Mouse (Mus musculus): ENCODE results near the gene Pik3r6.

Gene Pik3r6

DNA sequence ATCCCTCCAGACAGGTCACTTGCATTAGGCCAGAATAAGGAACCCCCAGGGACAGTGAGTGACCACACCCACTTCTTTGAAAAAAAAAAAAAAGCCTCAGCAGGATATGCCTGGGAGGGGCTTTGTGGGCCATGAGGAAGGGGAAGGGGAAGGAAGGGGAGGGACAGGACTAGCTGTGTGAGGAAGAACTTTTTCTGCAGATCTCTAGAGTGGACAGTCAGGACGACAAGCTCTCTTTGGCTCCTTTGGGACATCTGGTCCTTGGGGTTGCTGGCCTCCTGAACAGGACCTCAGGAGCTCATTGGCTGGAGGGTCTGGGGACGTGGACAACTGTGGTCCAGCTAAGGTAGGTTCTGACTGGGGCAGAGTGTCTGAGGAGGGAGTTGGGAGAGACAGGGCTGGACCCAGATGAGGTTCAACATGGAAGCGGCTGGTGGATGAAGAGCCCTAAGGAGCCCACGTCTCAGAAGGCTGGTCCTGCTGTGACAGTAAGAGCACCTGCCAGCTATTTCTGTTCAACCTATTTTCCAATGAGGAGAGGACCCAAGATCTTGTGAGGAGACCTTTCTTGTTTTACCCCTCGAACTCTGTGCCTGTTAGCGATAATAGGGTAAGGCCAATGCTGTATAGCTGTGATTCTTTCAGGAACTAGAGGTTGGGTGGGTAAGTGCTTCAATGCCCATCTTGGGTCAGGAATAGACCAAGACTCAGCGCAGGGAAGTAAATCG is at the start of gene Pik3r6:
Pik3r6 (plus strand) TSS at position 118 of the 728 bp plus-strand sequence.
- DNase-seq = no peak

DNA sequence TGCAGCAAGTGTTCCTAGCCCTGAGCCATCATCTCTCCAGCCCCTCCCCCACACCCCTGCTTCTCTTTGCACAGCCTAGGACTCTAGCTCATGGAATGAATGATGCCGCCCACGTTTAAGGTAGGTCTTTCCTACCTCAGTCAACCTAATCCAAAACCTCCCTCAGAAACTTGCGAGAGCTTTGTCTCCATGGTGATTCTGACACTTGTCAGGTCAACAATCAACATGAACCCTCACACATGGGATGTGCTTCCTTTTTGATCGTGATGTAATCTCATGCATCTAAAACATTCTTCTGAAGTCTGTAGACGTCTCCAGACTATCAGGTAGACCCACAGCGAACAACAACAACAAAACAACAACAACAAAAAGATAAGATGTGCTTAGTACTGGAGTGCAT is 49.5 kb upstream of the Pik3r6 start:
- no peak for DNase-seq

DNA sequence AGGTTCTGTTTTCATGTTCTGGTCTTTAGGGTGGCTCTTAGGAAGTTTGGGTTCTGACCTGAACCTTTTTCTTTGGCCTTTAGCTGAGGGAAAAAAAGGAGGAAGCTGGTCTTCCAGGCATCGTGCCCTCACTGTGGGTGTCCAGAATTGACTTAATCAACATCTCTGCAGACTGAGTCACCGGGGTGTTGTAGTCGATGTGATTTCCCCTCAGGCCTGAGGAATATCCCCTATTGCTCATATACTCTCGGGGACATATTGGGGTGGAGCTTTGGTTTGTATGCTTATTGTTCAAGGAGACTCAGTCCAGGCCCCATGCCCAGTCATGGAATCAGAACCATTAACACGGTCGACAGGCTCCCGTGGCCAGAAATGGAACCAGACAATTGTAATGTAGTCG is 44.7 kb upstream of the Pik3r6 start:
- DNase-seq = no peak

DNA sequence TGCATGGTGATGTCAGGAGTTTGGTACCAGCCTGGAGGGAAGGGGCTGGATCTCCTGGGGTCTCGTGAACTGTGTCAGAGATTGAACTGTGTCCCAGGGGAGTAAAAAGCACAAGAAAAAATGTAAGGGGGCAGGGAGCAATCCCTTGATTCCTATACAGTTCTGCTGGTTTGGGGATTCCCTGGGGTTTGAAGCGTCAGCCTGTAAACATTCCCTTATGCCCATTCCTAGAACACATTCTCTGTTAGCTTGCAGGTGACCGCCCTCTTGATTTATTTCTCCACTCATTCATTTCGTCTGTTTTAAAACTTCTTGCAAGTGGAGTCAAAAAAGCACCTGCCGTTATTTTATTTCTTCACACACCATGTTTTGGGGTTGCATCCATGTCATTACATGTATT is 43.8 kb upstream of the Pik3r6 start:
- no peak for DNase-seq

DNA sequence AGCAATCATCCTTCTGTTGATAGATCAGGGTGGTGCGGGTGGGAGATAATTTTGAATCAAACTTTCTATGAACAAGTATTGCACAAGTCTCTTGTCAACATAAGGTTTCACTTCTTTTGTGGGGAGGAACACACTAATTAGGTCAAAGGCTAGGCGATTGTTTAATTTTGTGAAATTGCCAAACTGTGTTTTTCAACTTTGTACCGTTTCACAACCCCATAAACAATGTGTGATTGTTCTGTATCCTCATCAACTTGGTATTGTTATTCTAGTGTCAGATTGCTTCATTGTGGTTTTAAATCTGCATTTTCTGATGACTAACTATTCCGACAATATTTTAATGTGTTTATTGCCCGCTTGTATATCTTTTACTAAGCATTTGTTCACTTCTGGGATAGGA is 43.3 kb upstream of the Pik3r6 start:
- DNase-seq = no peak

DNA sequence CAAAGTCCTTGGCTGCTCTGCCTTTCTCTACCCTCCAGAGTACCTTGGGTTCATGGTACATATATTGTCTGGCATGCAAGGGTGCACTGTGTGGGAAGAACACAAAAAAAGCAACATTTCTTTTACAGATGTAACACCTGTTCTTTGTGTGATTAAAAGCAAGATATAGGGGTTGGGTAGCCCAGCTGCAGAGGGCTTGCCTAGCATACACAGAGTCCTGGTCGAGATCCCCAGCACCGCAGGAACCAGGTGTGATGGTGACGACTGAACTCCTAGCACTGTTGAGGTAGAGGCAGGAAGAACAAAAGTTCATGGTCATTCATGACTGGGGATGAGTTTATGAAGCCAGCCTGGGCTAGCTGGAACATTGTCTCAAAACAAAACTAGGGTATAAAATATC is 40.1 kb upstream of the Pik3r6 start:
- no peak for DNase-seq

DNA sequence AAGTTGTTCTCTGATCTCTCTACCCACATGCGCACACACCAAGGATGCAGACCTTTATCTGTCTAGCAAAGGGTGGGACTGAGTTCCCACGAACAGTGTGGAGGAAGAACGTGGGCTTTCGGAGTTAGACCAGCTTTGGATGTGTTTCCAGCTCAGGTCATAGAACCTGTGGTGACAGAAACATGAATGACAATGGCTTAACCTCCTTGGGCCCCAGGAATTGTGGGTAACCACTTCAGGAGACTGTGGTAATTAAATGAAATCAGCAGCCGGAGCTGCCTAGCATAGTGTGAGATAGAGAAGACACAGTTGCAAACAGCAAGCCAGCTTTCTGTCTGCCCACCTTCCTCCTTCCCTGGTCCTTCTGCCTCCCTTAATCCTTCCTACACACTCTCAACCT is 38.6 kb upstream of the Pik3r6 start:
- no peak for DNase-seq

DNA sequence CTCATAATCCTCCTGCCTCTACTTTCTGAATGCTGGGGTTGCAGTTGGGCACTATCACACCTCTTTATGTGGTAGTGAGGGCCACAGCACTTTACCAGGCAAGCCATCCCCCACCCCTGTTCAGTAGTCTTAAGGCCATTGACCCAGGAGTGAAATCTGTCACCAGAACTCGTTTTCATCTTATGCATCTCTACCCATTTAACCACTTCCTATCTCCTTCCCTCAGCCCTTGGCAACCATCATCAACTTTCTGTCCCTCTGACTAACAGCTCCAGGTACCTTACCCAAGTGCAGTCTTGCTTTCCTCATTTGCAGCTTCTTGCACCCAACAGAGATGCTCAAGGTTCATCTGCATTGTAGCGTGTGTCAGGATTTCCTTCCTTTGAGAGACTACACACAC is 37.7 kb upstream of the Pik3r6 start:
- DNase-seq = no peak

DNA sequence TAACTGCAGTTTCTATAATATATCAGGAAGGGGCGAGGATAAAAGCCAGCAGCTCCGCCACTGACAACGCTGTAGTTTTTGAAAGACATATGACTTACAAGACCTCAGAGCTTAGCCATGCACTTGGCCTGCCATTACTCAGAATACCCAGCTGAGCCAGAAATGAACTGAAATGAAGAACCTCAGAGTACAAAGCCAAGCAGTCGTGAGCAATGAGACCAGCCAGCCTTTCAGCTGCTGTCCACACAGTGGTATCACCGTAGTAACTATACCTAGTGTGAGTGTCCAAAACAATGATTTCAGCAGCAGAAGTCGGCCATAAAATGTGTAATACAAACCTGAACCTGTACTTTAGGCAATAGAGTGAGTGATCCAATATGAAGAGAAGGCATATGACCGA is 35.4 kb upstream of the Pik3r6 start:
- no peak for DNase-seq

DNA sequence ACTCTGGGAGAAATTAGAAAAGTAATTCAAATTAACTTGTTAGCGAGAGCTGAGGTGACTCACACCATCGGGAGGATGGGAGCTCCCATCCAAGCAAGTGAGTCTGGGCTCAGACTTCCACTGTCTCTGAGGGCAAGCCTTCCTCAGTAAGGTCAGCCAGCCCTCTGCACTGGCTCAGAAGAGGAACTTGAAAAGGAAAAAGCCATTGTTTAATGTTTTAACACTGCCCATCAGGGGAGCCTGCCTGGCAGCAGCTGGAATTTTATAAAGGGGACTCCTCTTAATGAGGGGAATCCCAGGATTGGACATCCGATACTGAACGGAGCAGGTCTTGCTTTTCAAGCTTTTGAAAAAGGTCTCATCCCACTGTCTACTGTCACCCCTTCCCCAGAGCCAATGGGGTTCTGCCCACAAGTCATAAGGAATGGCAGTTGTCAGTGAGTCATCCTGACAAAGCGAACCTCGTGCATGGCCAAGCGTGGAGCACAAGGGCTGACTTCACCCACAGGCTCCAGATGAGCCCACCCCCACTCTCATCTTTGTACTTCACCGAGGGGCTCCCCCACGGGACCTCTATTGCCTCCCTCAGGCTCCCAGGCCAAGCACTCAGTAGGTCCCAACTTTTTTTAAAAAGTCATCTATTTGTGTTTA is 34.7 kb upstream of the Pik3r6 start:
- DNase-seq = no peak

DNA sequence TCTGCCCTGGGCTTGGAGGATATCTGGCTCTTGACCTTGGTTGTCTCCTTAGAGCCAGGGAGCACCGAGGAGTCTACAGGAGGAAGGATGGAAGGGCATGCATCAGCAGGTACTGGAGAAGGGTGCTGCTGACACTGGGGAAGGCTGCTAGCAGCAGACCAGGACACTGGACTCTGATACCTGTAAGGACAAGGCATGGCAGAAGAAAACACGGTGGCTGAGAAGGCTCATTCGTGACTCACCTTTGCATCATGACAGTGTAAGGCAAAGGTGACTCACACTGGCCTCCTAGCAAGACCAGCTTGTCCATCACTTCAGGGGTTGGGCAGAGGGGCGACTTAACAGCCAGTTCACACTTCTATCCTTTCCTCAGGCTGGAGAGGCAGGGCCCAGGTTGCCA is 33.9 kb upstream of the Pik3r6 start:
- no peak for DNase-seq

DNA sequence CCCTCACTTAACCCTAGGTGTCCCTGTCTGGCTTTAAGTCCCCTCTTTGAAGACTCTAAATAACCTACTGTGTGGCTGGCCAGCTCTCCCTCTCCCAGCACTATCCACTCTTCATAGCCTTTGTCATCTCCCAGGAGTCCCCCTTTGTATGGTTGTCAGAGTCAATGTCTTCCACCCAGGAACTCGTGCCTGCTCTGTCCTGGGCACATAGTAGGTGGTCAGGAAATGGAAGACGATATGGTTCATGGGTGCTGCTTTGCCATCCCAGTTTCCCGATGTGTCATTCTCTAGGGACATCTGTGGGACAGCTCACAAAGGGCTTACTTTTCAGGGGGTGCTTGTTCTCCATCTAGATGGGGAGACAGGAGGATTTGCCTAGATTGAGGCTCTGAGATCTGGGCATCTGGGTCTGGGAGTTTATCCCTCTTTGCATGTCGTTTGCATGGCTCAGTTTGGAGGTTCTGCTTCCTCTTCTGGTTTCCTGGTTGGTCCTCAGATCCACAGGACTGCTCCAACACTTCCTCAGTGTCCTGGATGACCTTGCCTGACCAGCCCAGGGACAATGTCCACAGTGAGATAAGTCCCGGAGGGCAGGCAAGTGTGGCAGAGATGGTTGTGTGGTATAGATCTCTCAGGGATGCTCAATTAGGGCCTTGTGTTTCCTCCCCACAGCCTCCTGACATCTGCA is 30.5 kb upstream of the Pik3r6 start:
- no peak for DNase-seq

DNA sequence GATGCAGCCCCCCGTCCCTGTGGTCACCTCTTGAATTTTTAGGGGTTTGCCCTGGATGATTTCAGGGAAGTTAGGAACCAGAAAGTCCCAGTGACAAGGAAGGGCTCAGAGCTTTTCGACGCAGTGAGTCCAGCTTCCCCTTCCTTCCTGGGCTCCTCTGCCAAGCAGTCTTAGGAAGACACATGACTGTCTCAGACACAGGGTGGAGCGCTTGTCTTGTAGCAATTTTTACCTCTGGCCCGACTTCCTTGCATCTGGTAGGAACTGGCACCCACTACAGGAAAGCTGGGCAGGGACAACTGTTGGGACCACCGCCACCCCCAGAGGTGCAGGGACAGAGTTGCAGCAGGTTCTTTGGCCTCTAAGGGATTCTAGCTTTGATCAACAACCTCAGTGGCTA is 28.2 kb upstream of the Pik3r6 start:
- DNase-seq = no peak

DNA sequence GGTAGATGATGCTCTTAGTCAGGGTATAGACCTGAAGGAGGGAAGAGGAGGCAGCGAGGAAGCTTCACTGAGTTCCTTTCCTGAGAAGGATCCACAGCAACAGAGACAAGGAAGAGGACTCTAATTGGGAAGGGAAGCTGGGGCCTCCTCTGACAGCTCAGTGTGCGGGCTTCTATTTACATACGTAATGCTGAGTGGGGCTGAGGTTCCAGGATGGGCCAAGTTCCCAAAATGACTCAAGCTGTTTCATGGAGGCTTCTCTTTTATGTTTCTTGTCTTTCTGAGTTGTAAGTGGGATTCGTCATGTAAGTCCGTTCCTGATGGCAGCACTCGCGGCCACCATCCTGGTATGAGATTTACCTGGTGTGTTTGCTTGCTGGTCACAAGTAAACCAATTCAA is 27.1 kb upstream of the Pik3r6 start:
- no peak for DNase-seq

DNA sequence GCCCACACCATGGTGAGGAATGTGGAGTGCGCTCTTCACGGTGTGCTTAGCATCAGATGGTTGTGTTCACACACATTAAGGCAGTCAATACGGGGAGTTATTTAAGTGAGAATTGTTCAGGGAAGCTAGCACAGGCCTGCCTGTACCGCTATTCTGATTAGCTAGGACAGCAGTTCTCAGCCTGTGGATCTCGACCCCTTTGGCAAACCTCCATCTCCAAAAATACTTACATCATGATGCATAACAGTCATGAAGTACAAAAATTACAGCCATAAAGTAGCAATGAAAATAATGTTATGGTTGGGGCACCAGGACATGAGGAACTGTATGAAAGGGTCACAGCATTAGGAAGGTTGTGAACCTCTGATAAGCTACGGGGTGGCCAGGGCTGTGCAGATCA is 25.2 kb upstream of the Pik3r6 start:
- no peak for DNase-seq

DNA sequence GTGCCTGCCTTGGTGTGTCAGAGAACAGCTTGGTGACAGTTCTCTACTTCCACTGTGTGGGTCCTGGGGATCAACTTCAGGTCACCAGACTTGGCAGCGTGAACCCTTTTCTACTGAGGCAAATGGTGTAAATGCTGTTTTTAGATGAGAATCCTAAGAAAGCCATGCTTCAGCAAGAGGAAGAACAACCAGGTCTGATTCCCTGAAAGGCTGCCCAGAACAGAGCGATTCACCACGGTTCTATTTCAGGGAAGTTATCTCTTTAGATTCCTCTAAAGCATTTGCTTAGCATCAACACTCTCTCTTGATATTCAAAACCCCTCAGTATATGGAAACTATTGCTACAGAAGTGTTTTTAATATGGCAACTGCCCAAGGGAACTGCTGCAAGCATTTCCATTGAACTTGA is 24.2 kb upstream of the Pik3r6 start:
- no peak for DNase-seq

DNA sequence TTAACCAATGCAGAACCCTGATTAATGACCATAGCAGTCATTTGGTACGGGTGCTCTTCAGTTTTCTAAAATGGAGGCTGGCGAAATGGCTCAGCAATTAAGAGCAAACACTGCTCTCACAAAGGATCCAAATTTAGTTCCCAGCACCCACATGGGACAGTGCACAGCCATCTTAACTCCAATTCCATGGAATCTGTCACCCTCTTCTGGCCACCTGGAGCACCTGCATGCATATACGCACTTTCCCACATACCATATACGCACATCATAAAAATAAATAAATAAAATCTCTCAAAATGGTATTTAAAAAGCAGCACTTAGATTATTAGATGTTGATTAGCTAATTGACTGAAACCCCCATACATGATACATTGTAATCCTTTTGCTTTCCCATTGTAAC is 22.2 kb upstream of the Pik3r6 start:
- DNase-seq = no peak

DNA sequence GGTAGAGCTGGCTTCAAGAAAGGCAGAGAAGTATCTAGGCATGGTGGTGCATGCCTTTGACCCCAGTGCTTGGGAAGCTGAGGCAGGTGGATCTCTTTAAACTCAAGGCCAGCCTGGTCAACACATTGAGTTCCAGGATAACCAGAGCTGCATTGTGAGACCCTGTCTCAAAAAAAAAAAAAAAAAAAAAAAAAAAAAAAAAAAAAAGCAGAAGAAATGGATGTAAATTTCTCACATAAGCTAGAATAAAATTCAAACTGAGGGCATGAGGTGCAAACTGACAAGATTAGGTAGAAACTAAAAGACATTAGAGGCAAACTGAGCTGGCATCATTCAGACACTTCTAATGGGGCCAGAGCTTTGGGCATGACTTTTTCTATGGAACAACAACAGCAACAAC is 20.8 kb upstream of the Pik3r6 start:
- no peak for DNase-seq

DNA sequence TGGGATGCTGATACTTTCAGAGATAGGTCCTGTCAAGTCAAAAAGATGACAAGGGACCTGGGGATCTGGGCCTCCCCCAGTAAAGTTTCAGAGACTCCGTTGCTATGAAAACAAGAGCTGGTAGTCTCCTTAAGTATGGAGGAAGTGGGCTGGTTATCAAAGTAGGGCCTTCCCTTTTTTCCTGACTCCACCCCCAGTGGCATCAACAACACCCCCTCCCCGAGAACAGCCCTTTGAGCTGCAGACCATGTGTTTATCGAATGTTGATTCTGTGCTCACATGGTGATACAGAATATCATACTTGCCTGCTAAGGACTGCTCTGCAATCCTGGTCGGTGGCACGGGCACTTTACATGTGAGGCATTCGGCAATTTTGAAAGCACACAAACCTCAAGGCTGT is 19.6 kb upstream of the Pik3r6 start:
- DNase-seq = no peak

DNA sequence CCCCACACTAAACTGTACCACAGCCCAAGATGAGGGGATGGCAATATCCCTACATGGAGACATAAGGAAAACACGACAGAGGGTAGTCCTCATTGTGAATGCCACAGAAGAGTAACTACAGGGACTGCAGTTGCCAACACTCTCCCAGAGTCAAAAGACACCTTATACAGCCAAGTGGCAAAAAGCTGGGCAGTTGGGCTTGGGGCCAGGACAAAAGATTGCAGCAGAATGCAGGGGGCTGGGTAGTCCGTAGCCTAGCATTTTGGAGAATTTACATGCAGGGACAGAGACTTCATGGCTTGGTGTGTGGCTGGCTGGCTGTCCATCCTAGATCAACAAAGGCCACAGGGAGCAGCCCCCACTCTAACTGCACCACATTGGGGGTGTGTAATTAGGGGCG is 18.4 kb upstream of the Pik3r6 start:
- DNase-seq = no peak

DNA sequence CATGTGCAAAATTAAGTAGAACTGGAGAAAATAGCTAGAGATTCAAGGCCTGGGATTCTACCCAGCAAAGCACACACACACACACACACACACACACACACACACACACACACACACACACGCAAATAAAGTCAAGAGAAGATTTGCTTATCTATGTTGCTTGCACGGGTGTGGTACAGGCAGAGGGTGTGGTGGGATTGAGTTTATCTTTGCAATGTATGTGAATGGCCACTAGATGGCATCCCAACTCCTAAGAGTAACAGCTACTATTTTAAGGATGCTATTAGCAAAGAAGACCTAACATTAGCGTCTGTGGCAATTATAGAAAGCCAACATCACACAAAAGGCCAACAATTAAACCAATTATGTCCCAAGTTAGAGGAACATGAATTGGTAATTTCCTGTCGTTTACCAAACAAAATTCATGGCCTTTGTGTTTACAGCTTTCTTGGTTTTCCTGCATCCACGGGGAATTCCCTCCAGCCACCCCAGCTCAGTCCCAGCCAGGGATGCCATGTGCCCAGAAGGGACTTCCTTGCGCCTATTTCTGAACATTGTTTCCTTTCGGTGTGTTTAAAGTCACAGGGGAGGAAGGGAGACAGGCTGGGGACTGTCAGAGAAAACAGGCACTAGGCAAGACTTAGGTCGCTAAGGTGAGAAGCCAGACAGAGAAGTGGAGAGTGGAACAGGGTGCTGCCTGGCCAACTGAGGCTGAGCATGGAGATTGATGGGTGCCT is 17.4 kb upstream of the Pik3r6 start:
- DNase-seq = peak; percentile 14 to 48

DNA sequence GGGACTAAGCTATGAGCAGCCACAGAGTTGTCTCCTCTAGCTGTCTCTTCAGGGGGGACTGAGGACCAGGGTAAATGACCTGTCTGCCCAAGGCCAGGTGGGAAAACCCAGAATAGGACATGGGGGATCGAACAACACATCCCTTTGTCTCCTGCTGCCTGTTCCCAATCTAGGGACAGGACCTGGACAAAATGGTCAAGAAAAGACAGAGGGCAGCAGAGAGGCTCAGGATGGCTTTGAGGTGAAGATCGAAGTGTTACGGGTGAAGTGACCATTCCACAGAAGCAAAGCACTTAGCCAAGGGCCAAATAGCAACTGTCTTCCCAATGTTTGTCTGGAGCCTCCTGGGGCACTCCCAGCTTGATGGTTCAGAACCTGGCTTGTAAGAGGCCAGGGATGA is 16.7 kb upstream of the Pik3r6 start:
- DNase-seq = no peak

DNA sequence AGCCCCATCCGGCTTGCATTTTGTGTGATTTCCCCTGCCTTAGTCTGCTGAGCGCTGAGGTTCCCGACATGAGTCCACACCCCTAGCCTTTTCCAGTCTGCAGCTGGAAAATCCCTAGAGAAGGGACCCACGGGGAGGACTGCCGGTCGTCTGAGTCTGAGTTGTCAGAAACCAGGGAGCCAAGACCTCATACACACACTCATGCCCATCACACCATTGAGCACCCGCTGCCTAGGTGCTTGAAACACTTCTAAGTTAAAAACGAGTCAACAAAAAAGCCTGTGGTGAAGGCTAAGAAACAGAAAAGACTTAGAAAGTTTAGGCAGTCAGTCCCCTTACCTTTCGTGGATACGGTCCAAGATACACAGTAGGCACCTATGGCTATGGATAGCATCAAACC is 15.1 kb upstream of the Pik3r6 start:
- DNase-seq = no peak
